ENCODE assay signal across 10 mouse cellular contexts in the genomic region with DNA sequence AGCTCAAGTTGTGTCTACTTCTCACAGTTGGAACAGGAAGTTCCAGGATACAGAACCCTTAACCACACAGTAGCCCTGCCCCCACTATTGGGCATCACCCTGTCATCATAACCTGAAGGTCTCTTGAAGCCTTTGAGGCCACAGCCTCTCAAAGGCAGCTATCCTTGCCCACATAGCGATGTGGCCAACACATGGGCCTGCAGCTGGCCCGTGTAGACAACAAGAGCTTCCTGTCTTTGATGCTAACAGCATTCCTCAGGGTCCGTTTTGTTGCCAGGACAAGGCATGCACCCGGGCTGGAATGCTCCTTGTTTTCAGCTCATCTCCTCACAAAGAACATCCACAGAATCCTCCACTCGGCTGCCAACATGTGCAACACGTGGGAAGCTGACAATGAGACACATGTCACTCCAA.
DNase-seq lines count a peak whose midpoint lies in the region; ATAC-seq and TF ChIP-seq lines count a peak whose summit lies in the region.
"Had no signal": no experiment of that assay in that cellular context is flagged by ENCODE, and none has a peak within 500 bp of the region (broad histone marks: within the 10 kb centered on the region; RNA-seq: fewer than 3 reads in every experiment).

No protein-coding gene starts in this region.

- 42% methylated on average over 6 of the region's 6 CpGs for WGBS in forebrain, postnatal 0 days
- 45% methylated on average over 6 of the region's 6 CpGs for WGBS in forebrain, embryonic 13.5 days

- no peak overlapping the region for H3K4me3 ChIP-seq in forebrain, postnatal 0 days (ENCODE audit: low read depth, low read length)
- H3K4me3 ChIP-seq in forebrain, embryonic 13.5 days: no peak overlapping the region
- peak overlapping the region; percentile 5 for H3K4me3 ChIP-seq in megakaryocyte, embryonic 14.5 days (replicated peaks)

- no peak overlapping the region for H3K9ac ChIP-seq in forebrain, postnatal 0 days
- H3K9ac ChIP-seq in forebrain, embryonic 13.5 days: no peak overlapping the region

- no peaks in the 10 kb centered on the region for H3K27me3 ChIP-seq in forebrain, postnatal 0 days (ENCODE audit: insufficient read depth, low read length)
- no peaks in the 10 kb centered on the region for H3K27me3 ChIP-seq in forebrain, embryonic 13.5 days
- no peaks in the 10 kb centered on the region for H3K27me3 ChIP-seq in megakaryocyte, embryonic 14.5 days (replicated peaks)

- peak; percentile 23 for DNase-seq in forebrain, postnatal 0 days
- DNase-seq in layer of hippocampus, postnatal 36 days: peak; percentile 47 to 58
- no peak for DNase-seq in adrenal gland, postnatal 36 days
- DNase-seq in adrenal gland, postnatal 10 days: no peak
- no peak for DNase-seq in heart, postnatal 14 days
- DNase-seq: kidney, adult 2 months; right cerebral cortex, postnatal 25 days had no signal

- H3K4me1 ChIP-seq in forebrain, postnatal 0 days (ENCODE audit: insufficient read depth): no peaks in the 10 kb centered on the region
- H3K4me1 ChIP-seq in forebrain, embryonic 13.5 days: peaks cover 14% of the 10 kb centered on the region
- H3K4me1 ChIP-seq in megakaryocyte, embryonic 14.5 days: peaks cover 92% of the 10 kb centered on the region

- peak; percentile 73 for ATAC-seq in forebrain, postnatal 0 days
- ATAC-seq in forebrain, embryonic 13.5 days: no peak
- ATAC-seq in megakaryocyte, adult 5-6 weeks (ENCODE audit: poor library complexity, severe bottlenecking): no peak

- TF ChIP-seq CTCF in forebrain, postnatal 0 days (IDR thresholded peaks at IDR 0.05; ENCODE audit: low read depth): no peak

- H3K27ac ChIP-seq in forebrain, postnatal 0 days (ENCODE audit: low read depth, low read length): no peak overlapping the region
- H3K27ac ChIP-seq in forebrain, embryonic 13.5 days: no peak overlapping the region

- intact Hi-C loops in heart, postnatal 14 days (cut with DNase I): no loop called here

- no peaks in the 10 kb centered on the region for H3K9me3 ChIP-seq in forebrain, postnatal 0 days (ENCODE audit: low read length)
- 0 out of 2 replicates have a peak, but pooled peaks cover 3% of the 10 kb centered on the region for H3K9me3 ChIP-seq in forebrain, embryonic 13.5 days (replicated peaks)
- H3K9me3 ChIP-seq in megakaryocyte, embryonic 14.5 days: peaks cover 2% of the 10 kb centered on the region; the same call in 1 of the 2 replicates

- H3K4me2 ChIP-seq in forebrain, postnatal 0 days (ENCODE audit: low read depth): no peak overlapping the region
- no peak overlapping the region for H3K4me2 ChIP-seq in forebrain, embryonic 13.5 days

- no peaks in the 10 kb centered on the region for H3K36me3 ChIP-seq in forebrain, postnatal 0 days (ENCODE audit: insufficient read depth)
- H3K36me3 ChIP-seq in forebrain, embryonic 13.5 days (ENCODE audit: poor library complexity, severe bottlenecking): peaks cover 36% of the 10 kb centered on the region
- peaks cover 91% of the 10 kb centered on the region for H3K36me3 ChIP-seq in megakaryocyte, embryonic 14.5 days (replicated peaks; ENCODE audit: low read length)

Comparison
In these comparisons a context has a peak if more than half of its experiments do, and no peak if none do; other contexts are left out.
1. DNase-seq: peak in forebrain, postnatal 0 days (single experiment) and layer of hippocampus, postnatal 36 days (2 of 2); none in adrenal gland, postnatal 36 days (0 of 2), adrenal gland, postnatal 10 days (single experiment) and heart, postnatal 14 days (0 of 2).